Mouse (Mus musculus) heart, postnatal 0 days (tissue): Measurements from ENCODE around the gene Pgap3. TPM values are rescaled to one million over a fixed set of nuclear protein-coding genes. Genes with fewer than 3 reads are reported as not detected.

ENCODE experiments used
- ATAC-seq: fragments of 200-750 bp; cut with Nextera tagmentation; 2 replicates; pipeline ENCODE4 v1.8.0; 2017; ENCODE audit warnings: low read depth, moderate number of reproducible peaks, moderate library complexity; ENCODE audit not compliant: insufficient read depth
- DNase-seq: peaks from one replicate; pipeline ENCODE4 v3.0.0-alpha.2; 2016; ENCODE audit warnings: low spot score
- H3K27ac ChIP-seq: fragments of 300-500 bp; sonication (generic); 2 replicates; pipeline ENCODE4 v1.5.1; 2014; ENCODE audit warnings: low read depth, mild to moderate bottlenecking
- H3K27me3 ChIP-seq: fragments of 300-500 bp; sonication (generic); 2 replicates; pipeline ENCODE4 v1.6.1; 2014; ENCODE audit warnings: low read length, mixed read lengths; ENCODE audit not compliant: control insufficient read depth, insufficient read depth
- H3K36me3 ChIP-seq: fragments of 300-500 bp; sonication (generic); replicated peaks from 2 replicates; pipeline ENCODE4 v1.6.1; 2014; ENCODE audit warnings: low read length, mixed read lengths; ENCODE audit not compliant: control insufficient read depth, insufficient read depth
- H3K4me1 ChIP-seq: fragments of 300-500 bp; sonication (generic); 2 replicates; pipeline ENCODE4 v1.6.1; 2014; ENCODE audit warnings: antibody characterized with exemption; ENCODE audit not compliant: control insufficient read depth, insufficient read depth
- H3K4me2 ChIP-seq: fragments of 300-500 bp; sonication (generic); 2 replicates; pipeline ENCODE4 v1.6.1; 2014; ENCODE audit warnings: low read depth, mild to moderate bottlenecking, low read length, moderate library complexity
- H3K4me3 ChIP-seq: fragments of 300-500 bp; sonication (generic); 2 replicates; pipeline ENCODE4 v1.5.1; 2014; ENCODE audit warnings: low read depth, low read length
- H3K9ac ChIP-seq: fragments of 300-500 bp; sonication (generic); replicated peaks from 2 replicates; pipeline ENCODE4 v1.6.1; 2014; ENCODE audit warnings: low read depth, low read length, mixed read lengths
- H3K9me3 ChIP-seq: fragments of 300-500 bp; sonication (generic); replicated peaks from 2 replicates; pipeline ENCODE4 v1.6.1; 2016; ENCODE audit warnings: low read length; ENCODE audit not compliant: control insufficient read depth
- CTCF ChIP-seq: IDR thresholded peaks from 2 replicates; pipeline ENCODE4 v1.5.1; 2016; ENCODE audit warnings: antibody characterized with exemption, control low read depth, low read depth
- EP300 ChIP-seq: IDR thresholded peaks from 2 replicates; pipeline ENCODE4 v1.6.1; 2016; ENCODE audit warnings: antibody characterized with exemption, low read depth
- WGBS: fragments of 180-500 bp; shearing (Covaris S2); extraction: QIAGEN DNeasy Blood & Tissue Kit; methylation state at CpG from one replicate; pipeline ENCODE4 v1.1.7; 2014; 5-methylcytosine and 5-hydroxymethylcytosine counted together
- polyA plus RNA-seq: library from polyadenylated mRNA; unstranded; fragments of >200 nt; fragmentation: Nextera tagmentation; extraction: Ambion mirVana; gene quantifications from 2 replicates; pipeline ENCODE4 v1.2.1, GENCODE M21; 2015
- total RNA-seq: library from RNA; depleted of rRNA; stranded (reverse); fragments of >200 nt; gene quantifications from 2 replicates; pipeline ENCODE4 v1.2.3, GENCODE M21; 2014; ENCODE audit warnings: low replicate concordance

Pgap3 gene
- total and polyA plus RNA-seq, 2 experiments from 2014 or later, result 18.2 to 35.7 TPM

- Histone ChIP-seq H3K4me2 (no peak overlapping the region), H3K9ac (no peak overlapping the region), H3K27ac (no peak overlapping the region), H3K4me3 (no peak overlapping the region), H3K4me1 (peaks cover 8% of the 10 kb centered on the region), H3K36me3 (peaks cover 39% of the 10 kb centered on the region), H3K27me3 (no peaks in the 10 kb centered on the region), H3K9me3 (no peaks in the 10 kb centered on the region)
- DNase-seq (no peak), ATAC-seq (no peak)
- TF ChIP-seq EP300, result no peak
- TF ChIP-seq CTCF, result no peak
- 72% methylated on average over 6 of the region's 6 CpGs for WGBS
Measured at GRCm38 (mm10) chr11:98437441-98437840, 37.2 kb upstream of the Pgap3 start.

GRCm38 (mm10) chr11:98435723-98436122, 35.4 kb upstream of the Pgap3 start:
- Histone ChIP-seq H3K9me3 (no peaks in the 10 kb centered on the region), H3K36me3 (peaks cover 55% of the 10 kb centered on the region), H3K4me2 (no peak overlapping the region), H3K27ac (no peak overlapping the region), H3K4me3 (no peak overlapping the region), H3K27me3 (no peaks in the 10 kb centered on the region), H3K9ac (no peak overlapping the region), H3K4me1 (peaks cover 8% of the 10 kb centered on the region)
- TF ChIP-seq EP300, result no peak
- no peak for TF ChIP-seq CTCF
- DNase-seq (no peak), ATAC-seq (no peak)
- 84% methylated on average over 9 of the region's 9 CpGs for whole genome bisulfite sequencing

- no peaks in the 10 kb centered on the region for H3K27me3 ChIP-seq
- no peak overlapping the region for H3K4me3 ChIP-seq
- DNase-seq, result no peak
- H3K27ac ChIP-seq, result no peak overlapping the region
- WGBS, result 75% methylated on average over 9 of the region's 9 CpGs
- H3K36me3 ChIP-seq, result peaks cover 93% of the 10 kb centered on the region
- ATAC-seq, result no peak
- no peak for TF ChIP-seq CTCF
- no peak for TF ChIP-seq EP300
- no peak overlapping the region for H3K9ac ChIP-seq
- no peak overlapping the region for H3K4me2 ChIP-seq
- no peaks in the 10 kb centered on the region for H3K9me3 ChIP-seq
- H3K4me1 ChIP-seq, result no peaks in the 10 kb centered on the region
Measured at GRCm38 (mm10) chr11:98431743-98432502, 31.6 kb upstream of the Pgap3 start.

DNA sequence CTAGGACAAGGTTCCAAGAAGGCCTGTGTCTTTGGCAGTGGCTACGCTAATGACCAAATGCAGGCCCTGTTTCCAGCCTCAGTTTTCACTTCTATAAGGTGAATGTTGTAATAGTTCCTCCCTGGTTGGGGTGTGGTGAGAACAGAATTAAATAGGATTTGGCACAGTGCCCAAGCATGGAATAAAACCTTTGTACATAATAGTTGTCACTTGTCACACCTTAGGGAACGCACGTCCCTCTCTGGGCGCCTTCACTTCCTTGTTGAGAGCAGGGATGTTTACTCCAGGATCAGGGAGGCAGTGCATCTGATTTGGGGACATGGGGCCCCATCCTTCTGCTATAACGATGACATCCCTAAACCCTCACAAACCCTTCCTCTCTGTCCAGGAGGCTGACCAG, 28.1 kb upstream of the Pgap3 start:
- Histone ChIP-seq H3K4me3 (no peak overlapping the region), H3K27me3 (no peaks in the 10 kb centered on the region), H3K36me3 (peaks cover 95% of the 10 kb centered on the region), H3K9me3 (no peaks in the 10 kb centered on the region), H3K4me2 (no peak overlapping the region), H3K9ac (no peak overlapping the region), H3K4me1 (no peaks in the 10 kb centered on the region), H3K27ac (no peak overlapping the region)
- DNase-seq (no peak), ATAC-seq (no peak)
- 78% methylated on average over 5 of the region's 5 CpGs for WGBS
- TF ChIP-seq EP300 (no peak), CTCF (no peak)

GRCm38 (mm10) chr11:98426592-98426991, 26.3 kb upstream of the Pgap3 start:
- no peak overlapping the region for H3K4me3 ChIP-seq
- no peak overlapping the region for H3K4me2 ChIP-seq
- peaks cover 97% of the 10 kb centered on the region for H3K36me3 ChIP-seq
- no peaks in the 10 kb centered on the region for H3K9me3 ChIP-seq
- H3K4me1 ChIP-seq, result no peaks in the 10 kb centered on the region
- WGBS, result 93% methylated on average over 7 of the region's 7 CpGs
- no peak for TF ChIP-seq EP300
- no peak for TF ChIP-seq CTCF
- DNase-seq (no peak), ATAC-seq (no peak)
- no peak overlapping the region for H3K9ac ChIP-seq
- H3K27me3 ChIP-seq, result no peaks in the 10 kb centered on the region
- H3K27ac ChIP-seq, result no peak overlapping the region
